ENCODE assay signal across 46 mouse cellular contexts in the genomic region with DNA sequence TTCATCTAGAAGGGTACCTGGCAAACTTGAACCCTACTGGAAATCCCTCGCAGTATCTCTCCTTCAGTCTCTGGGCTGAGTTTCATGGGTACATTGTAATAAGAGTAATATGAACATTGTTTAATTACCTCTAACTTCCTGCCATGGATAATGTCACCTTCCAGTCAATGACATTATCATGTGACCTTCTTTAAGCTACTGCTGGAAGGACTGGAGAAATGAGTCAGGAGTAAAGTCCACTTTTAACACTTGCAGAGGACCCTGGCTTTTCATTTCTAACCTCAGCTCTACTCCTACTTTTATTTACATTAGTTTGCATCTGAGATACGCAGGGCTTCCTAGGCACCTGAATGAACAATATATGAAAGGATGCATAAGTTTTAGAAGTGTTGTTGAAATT. TPM values are rescaled to one million over a fixed set of nuclear protein-coding genes. Genes with fewer than 3 reads are reported as not detected.
"Had no signal": no experiment of that assay in that cellular context is flagged by ENCODE, and none has a peak within 500 bp of the region (broad histone marks: within the 10 kb centered on the region; RNA-seq: fewer than 3 reads in every experiment).

No protein-coding gene starts in this region.

- ATAC-seq: liver, embryonic 12.5 days; liver, postnatal 0 days; midbrain, embryonic 13.5 days; midbrain, embryonic 15.5 days; midbrain, embryonic 16.5 days had no signal

- H3K9ac ChIP-seq: limb, embryonic 12.5 days; limb, embryonic 13.5 days; limb, embryonic 15.5 days; liver, embryonic 12.5 days; liver, embryonic 13.5 days; liver, embryonic 14.5 days; liver, embryonic 15.5 days; liver, postnatal 0 days; lung, embryonic 14.5 days; lung, embryonic 15.5 days; midbrain, embryonic 12.5 days; midbrain, embryonic 13.5 days; midbrain, embryonic 15.5 days had no signal

- H3K4me3 ChIP-seq: limb, embryonic 10.5 days; limb, embryonic 12.5 days; limb, embryonic 13.5 days; limb, embryonic 15.5 days; liver, embryonic 12.5 days; liver, embryonic 13.5 days; liver, embryonic 15.5 days; lung, embryonic 15.5 days; megakaryocyte, embryonic 14.5 days; midbrain, embryonic 10.5 days; midbrain, embryonic 12.5 days; midbrain, embryonic 13.5 days; midbrain, embryonic 15.5 days; myocyte had no signal

- H3K27ac ChIP-seq: limb, embryonic 10.5 days; limb, embryonic 12.5 days; limb, embryonic 13.5 days; limb, embryonic 15.5 days; liver, embryonic 12.5 days; liver, embryonic 13.5 days; liver, embryonic 14.5 days; liver, embryonic 15.5 days; lung, embryonic 15.5 days; macrophage; midbrain, embryonic 10.5 days; midbrain, embryonic 12.5 days; midbrain, embryonic 13.5 days; midbrain, embryonic 15.5 days had no signal

- DNase-seq: left cerebral cortex, postnatal 4 days; liver; liver, embryonic 13.5 days; liver, postnatal 0 days; lung, adult 18-20 months; lung, adult 2 months; lung, embryonic 14.5 days; lung, postnatal 10 days; lung, postnatal 14 days; lung, postnatal 36 days; lung, postnatal 4 days; midbrain, embryonic 14.5 days had no signal

- H3K4me1 ChIP-seq: limb, embryonic 10.5 days; limb, embryonic 12.5 days; limb, embryonic 13.5 days; limb, embryonic 15.5 days; liver, embryonic 12.5 days; liver, embryonic 13.5 days; liver, embryonic 15.5 days; lung, embryonic 15.5 days; megakaryocyte, embryonic 14.5 days; midbrain, embryonic 10.5 days; midbrain, embryonic 12.5 days; midbrain, embryonic 13.5 days; midbrain, embryonic 15.5 days had no signal

- H3K36me3 ChIP-seq: limb, embryonic 10.5 days; limb, embryonic 12.5 days; limb, embryonic 13.5 days; limb, embryonic 15.5 days; liver, embryonic 12.5 days; liver, embryonic 13.5 days; liver, embryonic 15.5 days; lung, embryonic 15.5 days; midbrain, embryonic 10.5 days; midbrain, embryonic 12.5 days; midbrain, embryonic 13.5 days; midbrain, embryonic 15.5 days had no signal

- H3K4me2 ChIP-seq: limb, embryonic 12.5 days; limb, embryonic 13.5 days; limb, embryonic 15.5 days; liver, embryonic 11.5 days; liver, embryonic 12.5 days; liver, embryonic 13.5 days; liver, embryonic 15.5 days; lung, embryonic 14.5 days; lung, embryonic 15.5 days; midbrain, embryonic 11.5 days; midbrain, embryonic 12.5 days; midbrain, embryonic 13.5 days; midbrain, embryonic 15.5 days had no signal

- H3K27me3 ChIP-seq: limb, embryonic 12.5 days; limb, embryonic 13.5 days; limb, embryonic 15.5 days; liver, embryonic 12.5 days; liver, embryonic 13.5 days; liver, embryonic 15.5 days; lung, embryonic 15.5 days; megakaryocyte, embryonic 14.5 days; midbrain, embryonic 12.5 days; midbrain, embryonic 13.5 days; midbrain, embryonic 15.5 days had no signal

- H3K9me3 ChIP-seq: limb, embryonic 10.5 days; limb, embryonic 12.5 days; limb, embryonic 13.5 days; limb, embryonic 15.5 days; liver, embryonic 12.5 days; liver, embryonic 13.5 days; liver, embryonic 15.5 days; lung, embryonic 15.5 days; megakaryocyte, embryonic 14.5 days; midbrain, embryonic 10.5 days; midbrain, embryonic 12.5 days; midbrain, embryonic 13.5 days; midbrain, embryonic 15.5 days had no signal

RNA-seq across cellular contexts. Expression of a gene that starts 2.6 kb away (rescaled TPM):
- total RNA-seq: left cerebral cortex, adult 8-10 months; left cerebral cortex, postnatal 10 days; left cerebral cortex, postnatal 14 days; left cerebral cortex, postnatal 25 days; left cerebral cortex, postnatal 36 days; left cerebral cortex, postnatal 4 days; liver, adult 2 months; megakaryocyte progenitor cell, adult 5-6 weeks; megakaryocyte, adult 5-6 weeks; megakaryocyte-erythroid progenitor cell, adult 5-6 weeks; midbrain, postnatal 0 days; monocyte, adult 5-6 weeks had no signal
- polyA plus RNA-seq: limb, embryonic 10.5 days; limb, embryonic 11.5 days; limb, embryonic 12.5 days; limb, embryonic 13.5 days; limb, embryonic 14.5 days; limb, embryonic 15.5 days; liver, adult 2 months; liver, embryonic 11.5 days; liver, embryonic 12.5 days; liver, embryonic 13.5 days; liver, embryonic 14.5 days; liver, embryonic 15.5 days; liver, embryonic 16.5 days; liver, postnatal 0 days; lung, adult 2 months; lung, embryonic 14.5 days; lung, embryonic 15.5 days; lung, embryonic 16.5 days; macrophage; midbrain, embryonic 10.5 days; midbrain, embryonic 11.5 days; midbrain, embryonic 12.5 days; midbrain, embryonic 13.5 days; midbrain, embryonic 14.5 days; midbrain, embryonic 15.5 days; midbrain, embryonic 16.5 days; midbrain, postnatal 0 days; myocyte; neural tube, embryonic 11.5 days had no signal

RNA-seq across cellular contexts. Expression of a gene that starts 12.3 kb away (rescaled TPM):
- total RNA-seq: left cerebral cortex, adult 8-10 months; left cerebral cortex, postnatal 10 days; left cerebral cortex, postnatal 14 days; left cerebral cortex, postnatal 25 days; left cerebral cortex, postnatal 36 days; left cerebral cortex, postnatal 4 days; liver, adult 2 months; megakaryocyte progenitor cell, adult 5-6 weeks; megakaryocyte, adult 5-6 weeks; megakaryocyte-erythroid progenitor cell, adult 5-6 weeks; midbrain, postnatal 0 days; monocyte, adult 5-6 weeks had no signal
- polyA plus RNA-seq: limb, embryonic 10.5 days; limb, embryonic 11.5 days; limb, embryonic 12.5 days; limb, embryonic 13.5 days; limb, embryonic 14.5 days; limb, embryonic 15.5 days; liver, adult 2 months; liver, embryonic 11.5 days; liver, embryonic 12.5 days; liver, embryonic 13.5 days; liver, embryonic 14.5 days; liver, embryonic 15.5 days; liver, embryonic 16.5 days; liver, postnatal 0 days; lung, adult 2 months; lung, embryonic 14.5 days; lung, embryonic 15.5 days; lung, embryonic 16.5 days; macrophage; midbrain, embryonic 10.5 days; midbrain, embryonic 11.5 days; midbrain, embryonic 12.5 days; midbrain, embryonic 13.5 days; midbrain, embryonic 14.5 days; midbrain, embryonic 15.5 days; midbrain, embryonic 16.5 days; midbrain, postnatal 0 days; myocyte; neural tube, embryonic 11.5 days had no signal

RNA-seq across cellular contexts. Expression of a gene that starts 38.5 kb away (rescaled TPM):
- total RNA-seq: left cerebral cortex, adult 8-10 months; left cerebral cortex, postnatal 10 days; left cerebral cortex, postnatal 14 days; left cerebral cortex, postnatal 25 days; left cerebral cortex, postnatal 36 days; left cerebral cortex, postnatal 4 days; liver, adult 2 months; megakaryocyte progenitor cell, adult 5-6 weeks; megakaryocyte, adult 5-6 weeks; megakaryocyte-erythroid progenitor cell, adult 5-6 weeks; midbrain, postnatal 0 days; monocyte, adult 5-6 weeks had no signal
- polyA plus RNA-seq: limb, embryonic 12.5 days; limb, embryonic 13.5 days; limb, embryonic 14.5 days; limb, embryonic 15.5 days; liver, adult 2 months; liver, embryonic 11.5 days; liver, embryonic 12.5 days; liver, embryonic 13.5 days; liver, embryonic 14.5 days; liver, embryonic 15.5 days; liver, embryonic 16.5 days; liver, postnatal 0 days; lung, adult 2 months; lung, embryonic 16.5 days; macrophage; midbrain, embryonic 10.5 days; midbrain, embryonic 11.5 days; midbrain, embryonic 12.5 days; midbrain, embryonic 13.5 days; midbrain, embryonic 14.5 days; midbrain, embryonic 15.5 days; midbrain, embryonic 16.5 days; midbrain, postnatal 0 days; myocyte; neural tube, embryonic 11.5 days had no signal

RNA-seq across cellular contexts. Expression of a gene that starts 52.8 kb away (rescaled TPM):
- total RNA-seq: left cerebral cortex, adult 8-10 months; left cerebral cortex, postnatal 10 days; left cerebral cortex, postnatal 14 days; left cerebral cortex, postnatal 25 days; left cerebral cortex, postnatal 36 days; left cerebral cortex, postnatal 4 days; liver, adult 2 months; megakaryocyte progenitor cell, adult 5-6 weeks; megakaryocyte, adult 5-6 weeks; megakaryocyte-erythroid progenitor cell, adult 5-6 weeks; midbrain, postnatal 0 days; monocyte, adult 5-6 weeks had no signal
- polyA plus RNA-seq: limb, embryonic 10.5 days; limb, embryonic 11.5 days; limb, embryonic 12.5 days; limb, embryonic 13.5 days; limb, embryonic 14.5 days; limb, embryonic 15.5 days; liver, adult 2 months; liver, embryonic 11.5 days; liver, embryonic 12.5 days; liver, embryonic 13.5 days; liver, embryonic 14.5 days; liver, embryonic 15.5 days; liver, embryonic 16.5 days; liver, postnatal 0 days; lung, adult 2 months; lung, embryonic 14.5 days; lung, embryonic 15.5 days; lung, embryonic 16.5 days; macrophage; midbrain, embryonic 10.5 days; midbrain, embryonic 11.5 days; midbrain, embryonic 12.5 days; midbrain, embryonic 13.5 days; midbrain, embryonic 14.5 days; midbrain, embryonic 15.5 days; midbrain, embryonic 16.5 days; midbrain, postnatal 0 days; myocyte; neural tube, embryonic 11.5 days had no signal
